Mouse (Mus musculus) bone marrow, adult 2 months (tissue): ENCODE results near the gene Sart3. TPM values are rescaled to one million over a fixed set of nuclear protein-coding genes. Genes with fewer than 3 reads are reported as not detected.

Source experiments
- H3K27ac ChIP-seq: fragments of 200-500 bp; 2 replicates; pipeline ENCODE4 v1.5.1; 2012; ENCODE audit warnings: low read depth, mild to moderate bottlenecking, control low read depth, inconsistent platforms, low read length; ENCODE audit not compliant: control insufficient read depth, poor library complexity, insufficient read depth
- H3K4me1 ChIP-seq: fragments of 200-500 bp; 2 replicates; pipeline ENCODE4 v1.6.1; 2011; ENCODE audit warnings: low read length; ENCODE audit not compliant: control insufficient read depth, insufficient read depth
- H3K4me3 ChIP-seq: fragments of 200-500 bp; replicated peaks from 2 replicates; pipeline ENCODE3; 2011; ENCODE audit warnings: mild to moderate bottlenecking, low read depth, low read length, control low read depth; ENCODE audit not compliant: control insufficient read depth
- CTCF ChIP-seq: fragments of 200-500 bp; IDR thresholded peaks from 2 replicates; pipeline ENCODE4 v1.5.1; 2011; ENCODE audit warnings: low read length, control low read depth; ENCODE audit not compliant: control insufficient read depth, insufficient read depth
- POLR2A ChIP-seq: fragments of 200-500 bp; IDR thresholded peaks from 2 replicates; pipeline ENCODE4 v1.6.1; 2011; ENCODE audit warnings: low read depth, mild to moderate bottlenecking, control low read depth, low read length, borderline replicate concordance; ENCODE audit not compliant: control insufficient read depth
- WGBS: fragments of 180-500 bp; shearing (Covaris S2); methylation state at CpG from one replicate; pipeline ENCODE4 v1.1.7; 2018; 5-methylcytosine and 5-hydroxymethylcytosine counted together
- polyA plus RNA-seq: library from polyadenylated mRNA; stranded (reverse); fragments of >200 nt; gene quantifications from 2 replicates; pipeline ENCODE4 v1.2.4, GENCODE M21; 2011; ENCODE audit warnings: low replicate concordance; ENCODE audit not compliant: missing spikeins, insufficient read depth, insufficient read length

The Sart3 gene
- polyA plus RNA-seq, 1 experiment, result 57.4 TPM

GRCm38 (mm10) chr5:113730641-113731121 is 41.6 kb downstream of the Sart3 start:
- Histone ChIP-seq H3K27ac (no peak overlapping the region), H3K4me1 (peaks cover 1% of the 10 kb centered on the region; the same call in 1 of the 2 replicates), H3K4me3 (no peak overlapping the region)
- no peak for TF ChIP-seq POLR2A
- no peak for TF ChIP-seq CTCF
- WGBS, result 68% methylated on average over 7 of the region's 7 CpGs

- 85% methylated on average over 7 of the region's 7 CpGs for WGBS
- no peak overlapping the region for H3K4me3 ChIP-seq
- H3K27ac ChIP-seq, result no peak overlapping the region
- H3K4me1 ChIP-seq, result no peaks in the 10 kb centered on the region
- TF ChIP-seq POLR2A (no peak), CTCF (no peak)
These were observed 43.6 kb downstream of the Sart3 start for GRCm38 (mm10) chr5:113728691-113729090.

- Histone ChIP-seq H3K4me3 (no peak overlapping the region), H3K27ac (no peak overlapping the region), H3K4me1 (no peaks in the 10 kb centered on the region)
- TF ChIP-seq CTCF (no peak), POLR2A (no peak)
- WGBS, result 73% methylated on average over 7 of the region's 7 CpGs
These were observed 44.3 kb downstream of the Sart3 start for GRCm38 (mm10) chr5:113728011-113728410.

- Histone ChIP-seq H3K4me3 (no peak overlapping the region), H3K27ac (no peak overlapping the region), H3K4me1 (no peaks in the 10 kb centered on the region)
- no peak for TF ChIP-seq CTCF
- no peak for TF ChIP-seq POLR2A
- WGBS, result 65% methylated on average over 12 of the region's 12 CpGs
These were observed 45.1 kb downstream of the Sart3 start for GRCm38 (mm10) chr5:113727238-113727637.

- Histone ChIP-seq H3K4me1 (no peaks in the 10 kb centered on the region), H3K4me3 (no peak overlapping the region), H3K27ac (no peak overlapping the region)
- TF ChIP-seq CTCF (no peak), POLR2A (no peak)
- WGBS, result 64% methylated on average over 6 of the region's 6 CpGs
These were observed 45.7 kb downstream of the Sart3 start for GRCm38 (mm10) chr5:113726618-113727017.

- WGBS, result 50% methylated on average over 12 of the region's 12 CpGs
- Histone ChIP-seq H3K4me1 (no peaks in the 10 kb centered on the region), H3K4me3 (no peak overlapping the region), H3K27ac (no peak overlapping the region)
- TF ChIP-seq CTCF (no peak), POLR2A (0 out of 2 replicates have a peak, but pooled peaks have one; percentile 6)
These were observed 46.9 kb downstream of the Sart3 start for GRCm38 (mm10) chr5:113725417-113725816.

- 5% methylated on average over 15 of the region's 15 CpGs for whole genome bisulfite sequencing
- no peaks in the 10 kb centered on the region for H3K4me1 ChIP-seq
- no peak within 1 kb of the TSS for H3K4me3 ChIP-seq
- TF ChIP-seq CTCF (peak; percentile 90), POLR2A (0 out of 2 replicates have a peak, but pooled peaks have one; percentile 14)
- H3K27ac ChIP-seq, result no peak within 1 kb of the TSS
These were observed 47.9 kb downstream of the Sart3 start, which contains the start of gene 1700069L16Rik for GRCm38 (mm10) chr5:113724446-113724845. TSS of gene 1700069L16Rik (minus strand) at chr5:113724772.

GRCm38 (mm10) chr5:113723567-113724237 is 48.6 kb downstream of the Sart3 start:
- no peaks in the 10 kb centered on the region for H3K4me1 ChIP-seq
- TF ChIP-seq POLR2A (no peak), CTCF (no peak)
- no peak overlapping the region for H3K27ac ChIP-seq
- 31% methylated on average over 8 of the region's 8 CpGs for WGBS
- H3K4me3 ChIP-seq, result no peak overlapping the region
